Mouse (Mus musculus) heart, adult 2 months (tissue): Measurements from ENCODE around the gene Aicda.

Experiments
- CTCF ChIP-seq: fragments of 200-600 bp; IDR thresholded peaks from 2 replicates; pipeline ENCODE4 v1.8.1; 2022; ENCODE audit warnings: antibody characterized with exemption, mild to moderate bottlenecking, moderate library complexity
- EP300 ChIP-seq: fragments of 200-500 bp; IDR thresholded peaks from 2 replicates; pipeline ENCODE4 v1.6.1; 2011; ENCODE audit warnings: low read depth, low read length, control low read depth; ENCODE audit not compliant: insufficient read depth

DNA sequence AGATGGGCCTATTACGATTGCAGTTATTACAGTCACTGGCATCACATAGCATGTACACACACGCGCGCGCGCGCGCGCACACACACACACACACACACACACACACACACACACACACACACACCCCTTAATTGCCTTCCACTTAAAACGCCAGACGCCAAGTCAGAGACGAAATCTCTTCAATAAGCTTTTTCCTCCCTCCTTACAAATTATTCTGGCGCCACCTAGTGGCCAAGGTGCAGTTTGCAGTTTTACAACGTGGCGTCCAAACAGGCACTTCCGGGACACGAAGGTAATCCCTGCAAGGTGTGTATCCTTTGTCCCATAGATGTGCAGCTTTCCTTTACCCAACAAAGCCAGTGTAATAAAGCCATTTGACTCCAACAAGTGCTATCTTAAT is 6.8 kb downstream of the Aicda start:
- TF ChIP-seq EP300 (no peak), CTCF (peak; percentile 79)
